Mouse (Mus musculus) intestine, postnatal 0 days (tissue): ENCODE results near the gene Gm6351. TPM values are rescaled to one million over a fixed set of nuclear protein-coding genes. Genes with fewer than 3 reads are reported as not detected.
"Not testable (repeated sequence)": the region's sequence is repeated elsewhere in the genome, so short reads cannot be mapped to it uniquely, and the experiment has no call there.

Experiments
- ATAC-seq: fragments of 200-750 bp; cut with Nextera tagmentation; 2 replicates; pipeline ENCODE4 v1.8.0; 2017; ENCODE audit warnings: mild to moderate bottlenecking, moderate TSS enrichment, moderate library complexity
- H3K27ac ChIP-seq: fragments of 300-500 bp; sonication (generic); 2 replicates; pipeline ENCODE4 v1.5.1; 2014; ENCODE audit warnings: mild to moderate bottlenecking, low read depth, low read length, moderate library complexity
- H3K27me3 ChIP-seq: fragments of 300-500 bp; sonication (generic); replicated peaks from 2 replicates; pipeline ENCODE4 v1.6.1; 2014; ENCODE audit warnings: low read length, mixed read lengths; ENCODE audit not compliant: control insufficient read depth, insufficient read depth
- H3K36me3 ChIP-seq: fragments of 300-500 bp; sonication (generic); 2 replicates; pipeline ENCODE4 v1.6.1; 2014; ENCODE audit warnings: mild to moderate bottlenecking, moderate library complexity; ENCODE audit not compliant: control insufficient read depth, insufficient read depth
- H3K4me1 ChIP-seq: fragments of 300-500 bp; sonication (generic); replicated peaks from 2 replicates; pipeline ENCODE4 v1.6.1; 2014; ENCODE audit warnings: antibody characterized with exemption, low read length, mixed read lengths; ENCODE audit not compliant: control insufficient read depth, insufficient read depth
- H3K4me2 ChIP-seq: fragments of 300-500 bp; sonication (generic); replicated peaks from 2 replicates; pipeline ENCODE4 v1.6.1; 2014; ENCODE audit warnings: low read depth, mild to moderate bottlenecking, moderate library complexity
- H3K4me3 ChIP-seq: fragments of 300-500 bp; sonication (generic); 2 replicates; pipeline ENCODE4 v1.5.1; 2014; ENCODE audit warnings: low read depth, low read length
- H3K9ac ChIP-seq: fragments of 300-500 bp; sonication (generic); 2 replicates; pipeline ENCODE4 v1.6.1; 2014; ENCODE audit warnings: mild to moderate bottlenecking, low read depth, low read length
- H3K9me3 ChIP-seq: fragments of 300-500 bp; sonication (generic); 2 replicates; pipeline ENCODE4 v1.6.1; 2016; ENCODE audit warnings: mixed run types; ENCODE audit not compliant: control insufficient read depth
- WGBS: fragments of 180-500 bp; shearing (Covaris S2); extraction: QIAGEN DNeasy Blood & Tissue Kit; methylation state at CpG from one replicate; pipeline ENCODE4 v1.1.7; 2014; 5-methylcytosine and 5-hydroxymethylcytosine counted together
- polyA plus RNA-seq: library from polyadenylated mRNA; unstranded; fragments of >200 nt; fragmentation: Nextera tagmentation; extraction: Ambion mirVana; gene quantifications from 2 replicates; pipeline ENCODE4 v1.2.1, GENCODE M21; 2015

Gm6351 gene
- not detected in 2 replicates for polyA plus RNA-seq

- not testable (repeated sequence) for H3K4me1 ChIP-seq, H3K9ac ChIP-seq, H3K36me3 ChIP-seq, ATAC-seq, H3K27ac ChIP-seq, H3K4me2 ChIP-seq, H3K9me3 ChIP-seq, H3K27me3 ChIP-seq, H3K4me3 ChIP-seq
- WGBS, result no CpG with 5 or more reads among the region's 3 CpGs
Observed at GRCm38 (mm10) chr5:94076085-94076484, at the start of gene Gm6351. Gene Gm6351 (plus strand): TSS chr5:94076385.

GRCm38 (mm10) chr5:94070445-94070844 is 5.7 kb upstream of the Gm6351 start, which contains the start of gene BC061212:
Gene BC061212 (minus strand): TSS chr5:94070545.
- H3K4me1 ChIP-seq, H3K9ac ChIP-seq, H3K36me3 ChIP-seq, H3K4me3 ChIP-seq, H3K27me3 ChIP-seq, H3K9me3 ChIP-seq, H3K4me2 ChIP-seq, ATAC-seq, H3K27ac ChIP-seq: not testable (repeated sequence)
- WGBS, result no CpG with 5 or more reads among the region's 1 CpGs

Other genes starting within 250 kb of the Gm6351 start
- not detected in 2 replicates for gene Gm7792, start 232.6 kb upstream of the Gm6351 start, polyA plus RNA-seq
- not detected in 2 replicates for gene Gm16429, start 147.3 kb upstream of the Gm6351 start, polyA plus RNA-seq
- gene BC061212, start 5.8 kb upstream of the Gm6351 start, polyA plus RNA-seq, result not detected in 2 replicates
- gene Gm3106, start 141.6 kb downstream of the Gm6351 start, polyA plus RNA-seq, result not detected in 2 replicates
- gene A430089I19Rik, start 230.4 kb downstream of the Gm6351 start, polyA plus RNA-seq, result not detected in 2 replicates
- gene Gm6502, start 238.1 kb downstream of the Gm6351 start, polyA plus RNA-seq, result not detected in 2 replicates